Mouse (Mus musculus) monocyte, adult 2 months (primary cell): ENCODE measurements around the gene Rmdn3.

Source experiments
- DNase-seq, 2 experiments: peaks; one replicate each; pipeline ENCODE4 v3.0.0; 2022; ENCODE audit warnings: low spot score in 2 of 2, low read depth in 1 of 2

Gene Rmdn3

GRCm38 (mm10) chr2:119167866-119168256 lies 11.0 kb upstream of the Rmdn3 start:
- no peak for DNase-seq

DNA sequence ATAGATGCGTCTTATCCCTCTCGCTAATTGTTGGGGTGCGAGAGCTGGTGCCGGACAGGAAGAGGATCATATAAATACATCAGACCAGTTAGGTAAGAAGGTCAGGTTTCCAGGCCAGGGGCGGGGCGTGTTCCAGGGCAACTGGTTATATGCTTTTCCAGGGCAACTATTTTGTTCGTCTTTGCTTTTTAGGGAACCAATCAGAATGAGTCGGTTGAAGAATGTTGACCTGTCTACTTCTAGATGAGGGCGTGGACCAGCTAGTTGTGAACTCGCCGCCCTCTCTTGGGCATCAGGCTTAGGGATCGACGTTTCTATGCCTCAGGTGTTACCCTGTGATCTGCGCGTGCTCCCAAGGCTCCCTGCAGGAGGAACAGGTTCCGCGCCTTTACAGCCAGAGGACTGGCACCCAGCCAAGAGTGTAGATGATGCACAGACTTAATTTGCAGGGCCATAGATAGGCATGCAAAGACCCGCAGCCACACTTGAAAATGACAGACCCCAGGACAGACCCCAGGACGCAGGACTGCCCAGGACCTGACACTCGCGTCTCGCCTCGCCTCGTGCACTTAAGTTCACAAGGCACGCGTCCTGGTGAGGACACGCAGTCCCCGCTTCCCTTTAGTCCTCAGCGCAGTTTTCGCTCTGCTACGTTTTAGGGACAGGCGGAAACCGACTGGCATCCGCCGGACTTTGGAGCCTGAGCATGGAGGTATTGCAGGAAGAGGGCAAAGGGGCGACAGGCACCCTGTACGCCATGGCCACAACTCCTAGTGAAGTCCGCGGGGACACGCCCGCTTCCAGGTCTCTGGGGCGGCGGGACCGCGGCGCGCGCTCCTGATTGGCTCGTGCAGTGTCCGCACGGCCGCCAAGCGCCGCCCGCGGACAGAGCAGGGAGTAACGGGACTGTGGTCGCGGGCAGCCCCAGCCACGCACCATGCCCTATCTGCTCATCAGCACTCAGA lies 10.3 kb upstream of the Rmdn3 start, which contains the start of gene Gchfr:
TSS of gene Gchfr (plus strand) at position 873 of the 965 bp plus-strand sequence.
- peak in 1 of 2 experiments; percentile 17 for DNase-seq

DNA sequence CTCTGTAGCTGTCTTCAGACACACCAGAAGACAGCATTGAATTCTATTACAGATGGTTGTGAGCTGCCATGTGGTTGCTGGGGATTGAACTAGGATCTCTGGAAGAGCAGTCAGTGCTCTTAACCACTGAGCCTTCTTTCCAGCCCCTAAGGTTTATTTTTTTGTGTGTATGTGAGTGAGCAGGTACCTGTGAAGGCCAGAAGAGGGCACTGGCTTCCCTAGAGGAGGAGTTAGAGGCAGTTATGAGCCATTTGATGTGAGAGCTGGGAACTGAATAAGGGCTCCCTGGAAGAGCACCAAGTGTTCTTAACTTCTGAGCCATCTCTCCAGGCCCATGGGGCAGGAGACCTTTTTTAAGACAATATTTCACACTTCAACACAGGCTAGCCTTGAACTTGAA lies 8.6 kb upstream of the Rmdn3 start:
- DNase-seq = no peak

DNA sequence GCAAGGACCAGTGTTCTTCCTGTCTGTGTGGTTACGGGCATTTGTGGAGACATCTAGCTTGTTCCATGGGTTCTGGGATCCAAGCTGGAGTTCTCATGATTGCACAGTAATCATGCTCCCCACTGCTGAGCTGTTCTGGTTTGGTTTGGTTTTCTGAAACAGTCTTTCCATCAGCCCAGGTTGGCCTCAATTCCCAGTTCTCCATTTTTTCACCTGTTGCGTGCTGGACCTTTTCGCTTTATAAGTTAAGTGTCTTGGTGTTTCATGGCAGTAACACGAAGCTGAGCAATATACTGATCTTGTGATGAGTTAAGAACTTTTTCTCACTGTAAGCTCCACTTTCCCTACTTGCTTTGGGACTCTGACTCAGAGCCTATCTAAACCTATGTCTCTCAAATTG lies 7.2 kb upstream of the Rmdn3 start:
- DNase-seq = no peak

DNA sequence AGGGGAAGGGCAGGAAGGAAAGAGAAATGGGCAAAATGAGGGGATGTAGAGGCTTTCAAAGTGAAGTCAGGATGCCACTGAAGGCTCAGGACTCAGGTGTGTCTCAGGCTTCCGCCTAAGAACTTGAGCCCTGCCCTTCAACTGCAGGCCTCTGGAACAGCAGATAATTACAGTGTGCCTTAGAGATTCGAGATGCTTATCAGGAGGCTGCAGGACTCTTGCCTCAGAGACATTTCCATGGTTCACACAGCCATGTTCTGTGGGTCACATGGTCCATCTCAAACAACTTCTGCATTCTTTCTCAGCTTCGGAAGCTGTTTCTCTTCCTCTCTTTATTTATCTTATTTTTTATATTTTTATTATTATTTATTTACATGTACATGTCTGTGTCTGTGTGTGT lies 6.3 kb upstream of the Rmdn3 start:
- no peak for DNase-seq

DNA sequence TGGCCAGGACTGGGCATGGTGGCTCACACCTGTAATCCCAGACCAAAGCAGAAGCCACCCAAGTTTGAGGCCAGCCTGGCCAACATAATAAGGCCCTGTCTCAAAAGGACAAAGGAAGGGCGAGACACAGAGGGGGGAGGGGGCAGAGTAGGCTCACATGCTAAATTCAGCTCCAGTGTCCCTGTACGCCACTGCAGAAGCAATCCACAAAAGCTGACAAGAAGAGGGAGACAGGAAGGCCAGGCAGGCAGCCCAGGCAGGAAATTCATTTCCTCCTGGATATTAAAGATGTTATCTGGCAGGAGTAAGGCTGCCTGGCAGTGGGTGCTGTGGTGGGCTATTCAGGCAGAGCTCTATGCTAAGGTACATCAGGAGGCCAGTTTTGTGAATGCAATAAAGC lies 4.4 kb upstream of the Rmdn3 start:
- DNase-seq = no peak

DNA sequence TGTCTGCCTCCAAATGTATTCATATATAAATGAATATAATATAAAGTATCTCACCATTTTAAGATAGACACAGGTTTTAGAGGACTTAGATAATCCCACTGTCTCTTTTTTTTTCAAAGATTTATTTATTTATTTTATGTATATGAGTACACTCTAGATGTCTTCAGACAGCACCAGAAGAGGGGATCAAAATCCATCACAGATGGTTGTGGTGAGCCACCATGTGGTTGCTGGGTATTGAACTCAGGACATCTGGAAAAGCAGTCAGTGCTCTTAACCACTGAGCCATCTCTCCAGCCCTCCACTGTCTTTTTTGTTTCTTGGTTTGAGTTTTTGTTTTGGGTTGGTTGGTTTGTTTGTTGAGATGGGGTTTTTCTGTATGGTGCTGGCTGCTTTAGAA lies 1.0 kb upstream of the Rmdn3 start:
- no peak for DNase-seq

- peak in 1 of 2 experiments; percentile 6 for DNase-seq
Measured at GRCm38 (mm10) chr2:119156081-119156680, 653 bp downstream of the Rmdn3 start.

DNA sequence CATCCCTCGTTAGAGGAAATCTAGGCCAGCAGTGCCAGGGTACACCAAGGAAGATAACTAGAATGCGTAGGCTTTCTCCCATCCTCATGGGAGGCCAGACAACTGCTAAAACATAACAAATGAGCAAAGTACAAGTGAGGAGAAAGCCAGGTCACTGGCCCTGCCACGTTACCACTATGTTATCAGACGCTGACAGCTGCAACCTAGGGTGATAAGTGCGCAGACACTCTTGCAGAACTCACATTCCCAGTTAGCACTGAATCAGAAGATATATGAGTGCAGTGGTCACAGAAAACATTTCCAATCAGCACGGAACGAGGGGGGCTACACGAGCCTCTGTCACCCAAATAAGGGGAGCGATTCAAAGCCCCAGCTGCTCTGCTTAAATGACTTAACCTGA lies 1.4 kb downstream of the Rmdn3 start:
- no peak for DNase-seq

GRCm38 (mm10) chr2:119154683-119155082 lies 2.2 kb downstream of the Rmdn3 start:
- no peak for DNase-seq

GRCm38 (mm10) chr2:119152255-119152654 lies 4.6 kb downstream of the Rmdn3 start:
- no peak for DNase-seq

DNA sequence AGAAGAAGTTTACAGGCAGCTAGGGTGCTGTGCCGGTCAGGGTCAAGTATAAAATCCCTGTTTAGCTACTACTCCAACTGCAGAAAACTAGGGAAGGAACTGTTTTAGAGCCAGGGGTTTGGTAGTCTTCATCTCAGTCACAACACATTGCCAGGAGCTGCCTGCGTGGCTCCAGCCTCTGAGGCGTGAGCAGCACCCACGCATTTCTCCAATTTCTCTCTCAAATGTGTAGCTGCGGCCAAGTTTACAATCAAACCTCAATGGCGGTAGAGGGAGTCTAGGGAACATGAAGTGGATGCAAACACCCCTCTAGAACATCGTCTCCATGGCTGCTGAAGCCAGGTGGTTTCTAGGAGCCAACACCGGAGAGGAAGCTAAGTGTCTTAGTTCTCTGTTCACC lies 9.1 kb downstream of the Rmdn3 start:
- no peak for DNase-seq

- DNase-seq = no peak
Measured at GRCm38 (mm10) chr2:119147160-119147678, 9.6 kb downstream of the Rmdn3 start.

GRCm38 (mm10) chr2:119146435-119146834 lies 10.4 kb downstream of the Rmdn3 start:
- DNase-seq = no peak

GRCm38 (mm10) chr2:119145199-119145598 lies 11.6 kb downstream of the Rmdn3 start:
- DNase-seq = no peak

DNA sequence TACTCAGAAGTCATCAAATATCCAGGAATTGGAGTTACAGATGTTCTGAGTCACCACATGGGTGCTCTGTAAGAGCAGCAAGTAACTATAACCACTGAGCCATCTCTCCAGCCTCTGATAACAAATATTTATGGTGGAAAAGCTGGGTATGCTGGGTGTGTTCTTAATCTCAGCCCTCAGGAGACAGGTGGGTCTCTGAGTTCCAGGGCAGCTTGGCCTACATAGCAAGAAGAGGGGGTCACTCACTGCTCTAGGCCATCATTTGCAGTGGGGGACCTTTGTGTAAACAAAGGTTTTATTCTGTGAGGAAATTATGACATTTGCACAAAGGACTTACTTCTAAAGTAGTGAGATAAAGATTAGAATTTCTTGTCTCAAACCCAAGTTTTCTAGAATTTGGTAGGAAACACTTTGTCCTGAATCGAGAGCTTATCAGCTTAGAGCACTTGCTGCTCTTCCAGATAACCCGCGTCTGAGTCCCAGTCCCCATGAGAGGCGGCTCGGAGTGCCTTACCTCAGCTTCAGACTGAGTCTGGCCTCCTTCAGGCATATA lies 20.4 kb downstream of the Rmdn3 start:
- no peak for DNase-seq

- DNase-seq = no peak
Measured at GRCm38 (mm10) chr2:119113121-119113925, 43.5 kb downstream of the Rmdn3 start.

DNA sequence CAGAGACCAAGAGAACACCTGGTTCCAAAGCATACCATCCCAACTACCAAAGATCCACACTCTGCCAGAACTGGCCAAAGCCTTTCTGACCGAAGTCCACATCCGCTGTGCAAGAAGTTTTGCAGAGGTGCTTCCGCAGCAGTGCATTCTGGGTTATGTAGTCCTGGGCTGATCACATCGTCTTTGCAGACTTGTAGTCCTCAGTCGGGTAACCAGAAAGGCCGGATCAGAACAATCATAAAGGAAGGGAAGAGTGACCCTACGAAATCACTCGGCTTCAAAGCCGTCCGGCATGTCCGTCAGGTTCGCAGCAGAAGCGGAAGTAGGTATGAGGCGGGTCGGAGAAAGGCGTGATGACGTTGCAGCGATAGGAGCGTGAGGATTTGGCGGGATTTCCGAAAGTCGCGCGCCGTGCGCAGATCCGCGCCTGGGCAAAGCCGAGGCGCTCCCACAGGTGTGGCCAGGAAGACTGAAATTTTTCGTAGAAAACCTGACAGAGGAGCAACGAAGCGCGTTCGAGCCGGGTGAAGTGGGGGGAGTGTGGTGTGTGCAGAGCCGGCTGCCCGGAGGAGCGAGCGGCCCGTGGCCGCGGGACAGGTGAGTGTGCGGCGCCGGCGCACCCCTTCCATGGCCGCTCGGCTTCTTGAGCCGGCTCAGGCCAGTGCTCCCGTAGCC lies 44.3 kb downstream of the Rmdn3 start, which contains the start of gene Rad51:
TSS of gene Rad51 (plus strand) at position 356 of the 675 bp plus-strand sequence.
- peak; percentile 70 to 84 for DNase-seq

DNA sequence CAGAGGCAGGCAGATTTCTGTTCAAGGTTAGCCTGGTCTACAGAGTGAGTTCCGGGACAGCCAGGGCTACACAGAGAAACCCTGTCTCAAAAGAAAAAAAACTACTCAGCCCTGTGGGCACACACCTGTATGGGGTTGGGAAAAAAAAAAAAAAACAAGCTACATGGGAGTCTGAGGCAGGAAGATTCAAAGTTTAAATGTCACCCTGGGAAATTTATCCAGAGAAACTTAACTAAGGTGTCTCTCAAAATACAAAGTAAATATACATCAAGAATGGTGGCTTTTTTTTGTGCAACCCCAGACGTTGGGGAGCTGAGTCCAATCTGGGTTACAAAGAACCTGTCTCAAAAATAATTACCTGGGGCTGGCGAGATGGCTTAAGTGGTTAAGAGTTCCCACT lies 45.8 kb downstream of the Rmdn3 start:
- no peak for DNase-seq

DNA sequence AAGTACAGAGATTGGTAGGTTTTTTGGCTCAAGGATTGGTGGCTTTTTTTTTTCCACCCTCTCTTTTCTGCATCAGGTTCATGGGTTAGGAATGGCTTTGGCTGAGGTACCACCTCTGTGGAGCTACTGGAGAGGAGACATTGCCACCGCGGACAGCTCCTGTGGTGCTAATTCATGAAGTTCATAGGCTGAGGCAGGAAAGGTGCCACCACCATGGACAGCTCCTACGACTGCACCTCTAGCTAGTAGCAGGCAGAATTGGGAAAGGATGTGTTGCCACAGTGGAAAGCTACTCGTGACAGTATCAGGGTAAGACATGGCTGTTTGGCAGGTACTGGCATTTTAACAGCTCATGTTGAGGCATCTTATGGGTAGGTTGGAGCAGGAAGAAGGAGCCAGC lies 48.3 kb downstream of the Rmdn3 start:
- DNase-seq = no peak
